Mouse (Mus musculus) small intestine, adult 2 months (tissue): ENCODE measurements at regions not wholly inside any gene's neighbourhood (a gene's known extent, or its start where the extent isn't known, plus 50 kb on each side); places are given as distances from the start of the nearest gene placed in this dataset.

Experiments
- CTCF ChIP-seq: fragments of 200-500 bp; IDR thresholded peaks from 2 replicates; pipeline ENCODE4 v1.5.1; 2012; ENCODE audit warnings: low read depth, mild to moderate bottlenecking, control low read depth, inconsistent platforms, low read length, moderate library complexity, mixed read lengths; ENCODE audit not compliant: insufficient replicate concordance, insufficient read length; ENCODE audit errors: extremely low read depth
- POLR2A ChIP-seq: fragments of 200-500 bp; IDR thresholded peaks from 2 replicates; pipeline ENCODE4 v1.6.1; 2012; ENCODE audit warnings: low read depth, mild to moderate bottlenecking, control low read depth, inconsistent platforms, low read length, moderate library complexity

DNA sequence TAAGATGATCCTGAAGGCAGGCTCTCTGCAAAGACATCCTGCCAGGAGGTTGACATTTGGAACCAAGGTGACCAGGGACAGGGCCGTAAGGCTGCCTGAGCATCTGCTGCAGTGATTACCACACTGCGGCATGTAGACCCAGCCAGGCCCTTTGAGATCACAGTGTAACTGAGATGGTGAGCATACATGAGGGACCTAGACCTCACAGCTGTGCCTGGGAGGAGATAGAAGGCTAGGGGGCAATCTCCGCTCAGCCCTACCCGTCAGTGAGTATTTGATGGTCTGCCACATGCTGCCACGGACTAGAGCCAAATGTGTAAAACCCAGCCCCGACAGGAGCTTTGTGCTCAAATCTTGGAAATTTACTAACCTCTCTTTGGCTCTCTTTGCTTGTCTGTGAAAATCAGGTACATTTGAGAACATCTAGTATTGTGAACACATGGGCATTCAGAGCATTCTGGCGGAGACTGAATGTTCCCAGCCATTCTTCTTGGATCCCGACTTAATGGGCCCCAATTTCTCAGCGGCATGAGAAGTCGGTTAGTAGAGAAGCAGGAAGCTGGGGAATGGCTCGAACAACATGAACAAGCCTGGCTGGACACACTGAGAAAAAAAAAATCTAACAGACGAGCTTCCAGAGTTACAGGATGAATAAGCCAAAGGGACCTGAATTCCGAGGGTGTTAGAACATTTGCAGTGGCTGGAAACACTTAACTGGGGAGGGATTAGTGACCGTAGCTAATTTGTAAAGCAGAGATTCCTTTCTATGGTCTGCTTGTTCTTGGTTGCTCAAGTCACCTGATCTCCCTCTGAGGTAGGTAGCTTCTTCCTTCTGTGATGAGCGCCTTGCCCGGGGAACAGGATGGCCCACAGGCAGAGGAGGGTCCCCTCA lies 61.8 kb downstream of the Fam43a start:
- TF ChIP-seq CTCF (no peak), POLR2A (no peak)
